Mouse (Mus musculus) cerebellum, adult 2 months (tissue): ENCODE measurements around the gene Cyp4f17. TPM values are rescaled to one million over a fixed set of nuclear protein-coding genes. Genes with fewer than 3 reads are reported as not detected.
"Not testable (repeated sequence)": the region's sequence is repeated elsewhere in the genome, so short reads cannot be mapped to it uniquely, and the experiment has no call there.

ENCODE experiments used
- DNase-seq, 2 experiments: peaks; one replicate each; pipeline ENCODE4 v3.0.0; 2021
- H3K27ac ChIP-seq: fragments of 200-500 bp; 2 replicates; pipeline ENCODE4 v1.5.1; 2012; ENCODE audit warnings: low read length, control low read depth, inconsistent platforms; ENCODE audit not compliant: insufficient read depth
- H3K27me3 ChIP-seq: fragments of 200-500 bp; 2 replicates; pipeline ENCODE4 v1.6.1; 2012; ENCODE audit warnings: inconsistent platforms, mild to moderate bottlenecking, low read length, moderate library complexity; ENCODE audit not compliant: control insufficient read depth, insufficient read depth
- H3K4me1 ChIP-seq: fragments of 200-500 bp; 2 replicates; pipeline ENCODE4 v1.6.1; 2011; ENCODE audit warnings: low read length; ENCODE audit not compliant: control insufficient read depth, insufficient read depth
- H3K4me3 ChIP-seq: fragments of 200-500 bp; replicated peaks from 2 replicates; pipeline ENCODE3; 2011; ENCODE audit warnings: mild to moderate bottlenecking, low read depth, low read length, control low read depth; ENCODE audit not compliant: insufficient read depth
- CTCF ChIP-seq: fragments of 200-500 bp; IDR thresholded peaks from 2 replicates; pipeline ENCODE4 v1.5.1; 2011; ENCODE audit warnings: low read depth, mild to moderate bottlenecking, control low read depth, low read length, moderate library complexity, borderline replicate concordance; ENCODE audit not compliant: insufficient read depth
- POLR2A ChIP-seq: fragments of 200-500 bp; IDR thresholded peaks from 2 replicates; pipeline ENCODE4 v1.6.1; 2011; ENCODE audit warnings: low read length, control low read depth, borderline replicate concordance; ENCODE audit not compliant: insufficient read depth
- WGBS: fragments of 180-500 bp; shearing (Covaris S2); methylation state at CpG from one replicate; pipeline ENCODE4 v1.1.7; 2018; 5-methylcytosine and 5-hydroxymethylcytosine counted together
- polyA plus RNA-seq: library from polyadenylated mRNA; depleted of rRNA; stranded (reverse); fragments of >200 nt; gene quantifications from 2 replicates; pipeline ENCODE4 v1.2.3, GENCODE M21; 2012

The Cyp4f17 gene
- polyA plus RNA-seq, 1 experiment, result 7.8 TPM

DNA sequence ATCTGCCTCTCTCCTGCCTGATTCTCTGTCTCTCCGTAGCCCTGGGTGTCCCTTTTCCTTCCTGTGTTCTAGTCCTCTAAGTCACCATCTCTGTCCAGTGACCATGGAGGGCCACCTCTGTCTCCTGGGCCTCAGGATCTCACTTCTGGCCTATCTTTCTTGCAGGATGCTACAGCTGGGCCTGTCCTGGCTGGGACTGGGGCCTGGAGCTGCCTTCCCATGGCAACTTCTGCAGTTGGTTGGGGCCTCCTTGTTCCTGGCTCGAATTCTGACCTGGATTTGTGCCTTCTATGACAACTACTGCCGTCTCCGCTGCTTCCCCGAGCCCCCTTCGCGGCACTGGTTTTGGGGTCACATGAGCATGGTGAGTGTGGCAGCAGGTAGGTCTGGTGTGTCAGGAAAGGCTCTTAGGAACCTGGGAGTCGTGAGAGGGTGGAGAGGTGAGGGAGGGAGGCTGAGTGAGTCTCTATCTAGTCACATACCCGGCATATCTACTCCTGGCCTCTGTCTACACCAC is 937 bp downstream of the Cyp4f17 start:
- TF ChIP-seq CTCF, result no peak
- no peak for TF ChIP-seq POLR2A
- no peaks in the 10 kb centered on the region for H3K27me3 ChIP-seq
- H3K4me1 ChIP-seq, result no peaks in the 10 kb centered on the region; the same call in 1 of the 2 replicates
- H3K27ac ChIP-seq, result 0 out of 2 replicates have a peak overlapping the region, but pooled peaks have one; percentile 9
- 54% methylated on average over 9 of the region's 9 CpGs for WGBS
- DNase-seq, result peak in 1 of 2 experiments; percentile 13
- peak overlapping the region; percentile 39 for H3K4me3 ChIP-seq

DNA sequence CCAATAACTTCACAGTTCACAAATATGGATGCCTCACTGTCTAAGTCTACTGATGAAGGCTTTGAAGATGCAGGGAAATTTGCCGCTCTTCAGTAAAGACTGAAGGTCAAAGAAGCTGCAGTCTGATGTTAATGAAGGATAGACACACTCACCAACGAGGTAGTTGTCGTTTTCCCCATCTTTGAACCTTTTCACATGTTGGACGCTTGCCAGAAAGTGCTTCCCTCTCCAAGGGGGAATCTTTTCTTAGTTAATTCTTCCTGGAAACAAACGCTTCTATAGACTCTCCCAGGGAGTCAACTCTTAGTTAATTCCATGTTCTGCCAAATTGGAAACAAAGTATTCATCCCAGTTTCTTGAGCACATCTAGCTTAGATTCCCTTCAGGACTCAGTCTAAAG is 10.3 kb downstream of the Cyp4f17 start:
- 44% methylated on average over 5 of the region's 5 CpGs for WGBS
- no peak overlapping the region for H3K27ac ChIP-seq
- no peaks in the 10 kb centered on the region for H3K4me1 ChIP-seq
- no peak overlapping the region for H3K4me3 ChIP-seq
- H3K27me3 ChIP-seq, result no peaks in the 10 kb centered on the region
- DNase-seq, result no peak
- TF ChIP-seq POLR2A, result no peak
- TF ChIP-seq CTCF, result no peak

DNA sequence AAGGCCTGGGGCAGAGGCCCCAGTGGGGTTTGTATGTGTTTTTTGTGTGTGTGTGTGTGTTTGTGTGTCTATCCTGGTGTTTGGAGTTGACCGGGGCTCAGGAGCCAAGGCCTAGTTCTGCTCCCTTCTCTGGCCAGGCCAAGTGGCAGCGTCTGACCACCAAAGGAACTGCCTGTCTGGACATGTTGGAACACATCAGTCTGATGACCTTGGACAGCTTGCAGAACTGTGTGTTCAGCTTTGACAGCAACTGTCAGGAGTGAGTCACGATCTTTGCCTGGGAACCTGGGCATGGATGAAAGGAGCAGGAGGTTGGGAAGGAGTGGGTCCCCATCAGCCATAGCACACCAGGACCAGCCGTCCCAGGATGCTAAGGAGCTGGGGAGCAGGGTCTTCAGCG is 16.1 kb downstream of the Cyp4f17 start:
- Histone ChIP-seq H3K27me3 (no peaks in the 10 kb centered on the region), H3K4me1 (no peaks in the 10 kb centered on the region), H3K4me3 (no peak overlapping the region), H3K27ac (no peak overlapping the region)
- 85% methylated on average over 5 of the region's 5 CpGs for WGBS
- no peak for DNase-seq
- TF ChIP-seq CTCF, result no peak
- no peak for TF ChIP-seq POLR2A

DNA sequence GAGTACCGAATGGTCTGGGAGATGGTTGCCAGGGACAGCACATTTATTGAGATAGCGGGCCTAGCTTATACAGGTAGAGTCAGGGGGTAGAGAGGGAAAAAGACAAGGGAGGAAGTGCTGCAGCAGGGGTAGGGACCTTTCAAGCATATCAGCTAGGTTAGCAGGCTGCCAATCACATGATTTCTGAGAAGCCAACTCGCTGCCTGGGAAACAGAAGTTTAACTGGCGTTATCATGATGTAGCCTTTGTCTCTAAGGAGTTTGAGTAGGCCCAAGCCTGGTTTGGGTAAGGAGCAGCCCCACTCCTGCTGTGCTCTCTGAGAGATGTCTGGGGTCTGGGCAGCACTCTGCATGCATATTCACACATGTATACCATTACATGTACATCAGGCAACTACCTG is 16.5 kb downstream of the Cyp4f17 start:
- Histone ChIP-seq H3K27ac (no peak overlapping the region), H3K4me1 (no peaks in the 10 kb centered on the region), H3K4me3 (no peak overlapping the region), H3K27me3 (no peaks in the 10 kb centered on the region)
- DNase-seq, result no peak
- TF ChIP-seq CTCF, result no peak
- TF ChIP-seq POLR2A, result no peak
- 84% methylated on average over 4 of the region's 4 CpGs for WGBS

DNA sequence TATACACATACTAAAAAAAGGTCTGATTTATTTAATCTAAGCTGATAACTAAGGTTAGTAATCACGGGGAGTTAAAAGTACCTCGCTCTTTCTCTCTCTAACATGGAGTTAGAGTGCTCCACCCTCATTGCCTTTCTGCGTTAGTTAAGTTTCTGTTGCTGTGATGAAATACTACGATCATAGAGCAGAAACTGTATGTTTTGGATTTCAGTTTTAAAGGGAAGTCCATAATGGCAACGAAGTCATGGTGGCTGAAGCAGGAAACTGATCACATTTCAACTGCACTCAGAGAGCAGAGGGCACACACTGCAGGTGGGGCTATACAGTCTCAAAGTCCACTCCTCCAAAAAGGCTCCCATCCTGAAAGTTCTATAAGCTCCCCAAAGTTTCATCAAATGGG is 17.0 kb downstream of the Cyp4f17 start:
- no peak for TF ChIP-seq CTCF
- DNase-seq, result no peak
- H3K27ac ChIP-seq, result no peak overlapping the region
- H3K4me1 ChIP-seq, result no peaks in the 10 kb centered on the region
- no peak overlapping the region for H3K4me3 ChIP-seq
- 86% methylated on average over 5 of the region's 5 CpGs for WGBS
- H3K27me3 ChIP-seq, result no peaks in the 10 kb centered on the region

DNA sequence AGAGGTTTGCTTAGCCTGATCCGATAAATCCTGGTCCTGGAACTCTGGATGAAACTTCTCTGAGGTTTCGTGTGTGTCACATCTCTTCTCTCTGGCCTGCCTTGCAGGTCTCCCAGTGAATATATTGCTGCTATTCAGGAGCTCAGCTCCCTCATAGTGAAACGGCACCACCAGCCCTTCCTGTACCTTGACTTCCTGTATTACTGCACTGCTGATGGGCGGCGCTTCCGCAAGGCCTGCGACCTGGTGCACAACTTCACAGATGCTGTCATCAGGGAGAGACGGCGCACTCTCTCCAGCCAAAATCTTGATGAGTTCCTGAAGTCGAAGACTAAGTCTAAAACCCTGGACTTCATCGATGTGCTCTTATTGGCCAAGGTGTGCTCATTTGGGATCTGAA is 18.0 kb downstream of the Cyp4f17 start:
- TF ChIP-seq POLR2A (no peak), CTCF (no peak)
- 91% methylated on average over 11 of the region's 11 CpGs for WGBS
- no peak for DNase-seq

DNA sequence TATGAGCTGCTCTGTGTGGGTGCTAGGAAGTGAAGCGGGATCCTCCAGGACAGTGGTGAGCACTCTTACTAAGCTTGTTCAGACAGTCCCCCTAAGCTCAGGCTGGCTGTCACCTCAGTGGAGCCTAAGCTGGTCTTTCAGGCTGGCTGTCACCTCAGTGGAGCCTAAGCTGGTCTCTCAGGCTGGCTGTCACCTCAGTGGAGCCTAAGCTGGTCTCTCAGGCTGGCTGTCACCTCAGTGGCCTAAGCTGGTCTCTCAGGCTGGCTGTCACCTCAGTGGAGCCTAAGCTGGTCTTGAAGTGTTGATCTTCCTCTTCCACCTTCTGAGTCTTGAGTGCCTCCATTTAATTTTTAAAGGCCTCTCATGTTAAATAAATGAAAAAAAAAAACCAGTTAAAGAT is 20.5 kb downstream of the Cyp4f17 start:
- not testable (repeated sequence) for DNase-seq, H3K4me3 ChIP-seq, H3K27ac ChIP-seq, H3K27me3 ChIP-seq, H3K4me1 ChIP-seq
- WGBS, result 89% methylated on average over 1 of the region's 1 CpGs

More for the DNA sequence above, 18.0 kb downstream of the Cyp4f17 start:
- H3K4me1 ChIP-seq, result no peaks in the 10 kb centered on the region
- no peak overlapping the region for H3K4me3 ChIP-seq
- no peaks in the 10 kb centered on the region for H3K27me3 ChIP-seq
- no peak overlapping the region for H3K27ac ChIP-seq

DNA sequence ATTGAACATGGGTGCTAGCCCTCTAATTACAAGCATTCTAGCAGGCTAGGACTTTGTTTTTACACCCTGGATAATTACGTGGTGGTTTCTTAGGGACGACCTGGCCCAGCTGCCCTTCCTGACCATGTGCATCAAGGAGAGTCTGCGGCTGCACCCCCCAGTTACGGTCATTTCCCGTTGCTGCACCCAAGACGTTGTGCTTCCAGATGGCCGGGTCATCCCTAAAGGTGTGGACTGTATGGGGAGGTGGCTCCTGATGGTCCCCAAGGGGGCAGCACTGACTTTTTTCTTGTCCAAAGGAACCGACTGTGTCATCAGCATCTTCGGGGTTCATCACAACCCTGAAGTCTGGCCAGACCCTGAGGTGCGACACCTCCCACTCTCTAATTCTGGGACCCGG is 21.9 kb downstream of the Cyp4f17 start:
- WGBS, result 83% methylated on average over 11 of the region's 11 CpGs
- Histone ChIP-seq H3K27ac (no peak overlapping the region), H3K4me1 (no peaks in the 10 kb centered on the region), H3K4me3 (no peak overlapping the region), H3K27me3 (no peaks in the 10 kb centered on the region)
- TF ChIP-seq CTCF (no peak), POLR2A (no peak)
- peak; percentile 8 to 15 for DNase-seq
